Mouse (Mus musculus) monocyte, adult 2 months (primary cell): Measurements from ENCODE around the gene Ttc32.
A peak's percentile ranks its signal among the peaks of the same experiment; 100 is the strongest.
"Not testable (repeated sequence)": the region's sequence is repeated elsewhere in the genome, so short reads cannot be mapped to it uniquely, and the experiment has no call there.

Experiments
- DNase-seq, 2 experiments: peaks; one replicate each; pipeline ENCODE4 v3.0.0; 2022; ENCODE audit warnings: low spot score in 2 of 2, low read depth in 1 of 2

Gene Ttc32

DNA sequence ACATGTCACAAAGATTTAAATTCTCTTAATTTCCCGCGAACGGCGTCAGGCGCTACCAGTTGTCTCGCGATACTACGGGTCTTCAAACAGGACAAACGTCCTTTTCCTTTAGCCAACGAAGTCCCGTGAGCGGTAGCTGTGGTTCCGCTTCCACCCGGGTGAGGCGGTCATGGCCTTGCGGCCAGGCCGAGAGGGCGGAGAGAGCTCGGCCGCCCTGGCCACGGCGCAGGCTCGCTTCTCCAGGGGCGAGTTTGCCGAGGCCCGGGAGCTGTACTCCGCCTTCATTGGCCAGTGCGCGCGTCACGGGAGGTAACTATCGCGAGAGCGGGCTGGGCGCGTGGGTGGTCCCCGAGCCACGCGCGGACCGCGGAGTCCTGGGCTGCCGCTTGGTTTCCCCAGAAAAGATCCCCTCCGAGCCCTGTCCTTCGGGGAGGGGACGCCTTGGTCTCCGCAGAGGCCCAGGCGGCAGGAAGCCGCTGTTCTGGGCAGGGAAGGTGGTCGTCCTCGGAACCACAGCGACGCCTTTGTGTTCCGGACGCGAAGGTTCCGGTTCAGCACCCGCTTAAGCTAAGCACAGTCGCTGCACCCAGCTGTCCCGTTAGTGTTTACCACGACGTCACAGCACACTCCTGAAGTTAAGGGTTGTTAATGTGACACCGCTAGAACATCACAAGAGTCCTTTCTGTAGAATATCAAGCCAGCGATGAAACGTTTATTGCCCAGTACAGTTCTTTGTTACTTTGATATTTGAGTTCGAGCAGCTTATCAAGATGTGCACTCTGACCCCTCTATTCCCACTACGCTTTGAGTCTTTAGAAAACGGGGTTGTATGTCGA is at the start of gene Ttc32:
Ttc32 (plus strand) TSS at position 110 of the 836 bp plus-strand sequence.
- peak; percentile 85 to 93 for DNase-seq

DNA sequence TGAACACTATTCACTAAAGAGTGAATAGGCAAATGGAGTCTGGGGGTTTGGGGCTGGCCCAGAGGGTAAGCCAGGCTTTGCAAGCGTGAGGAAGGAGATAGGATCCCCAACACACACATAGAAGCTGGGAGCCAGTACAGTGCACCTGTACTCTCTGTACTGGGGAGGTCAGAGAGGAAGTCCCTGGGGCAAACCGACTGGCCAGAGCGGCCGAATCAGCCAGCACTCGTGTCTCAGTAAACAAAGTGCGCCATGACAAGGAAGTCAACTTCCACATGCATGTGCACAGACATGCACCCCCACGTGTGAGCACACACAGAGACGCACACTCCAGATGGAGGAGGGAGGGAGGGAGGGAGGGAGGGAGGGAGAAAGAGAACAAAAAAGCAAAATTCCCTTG is 36.6 kb upstream of the Ttc32 start:
- DNase-seq, result no peak

DNA sequence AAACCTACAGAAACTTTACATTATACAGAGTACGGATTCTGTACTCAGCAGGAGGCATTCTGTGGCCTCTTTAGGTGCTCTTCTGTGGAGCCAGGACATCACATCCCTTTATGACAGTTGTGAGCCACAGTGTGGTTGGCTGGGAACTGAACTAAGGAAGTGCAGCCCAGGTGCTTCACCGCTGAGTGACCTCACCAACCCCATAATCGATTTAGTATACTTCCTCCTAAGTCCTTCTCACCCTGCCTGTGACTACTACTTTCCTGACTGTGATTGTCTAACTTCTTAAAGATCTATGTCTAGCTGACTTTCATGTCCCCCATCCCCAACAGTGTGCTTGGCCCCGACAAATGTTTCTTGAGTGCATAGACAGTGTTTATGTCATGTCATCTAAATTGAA is 31.5 kb upstream of the Ttc32 start:
- no peak for DNase-seq

DNA sequence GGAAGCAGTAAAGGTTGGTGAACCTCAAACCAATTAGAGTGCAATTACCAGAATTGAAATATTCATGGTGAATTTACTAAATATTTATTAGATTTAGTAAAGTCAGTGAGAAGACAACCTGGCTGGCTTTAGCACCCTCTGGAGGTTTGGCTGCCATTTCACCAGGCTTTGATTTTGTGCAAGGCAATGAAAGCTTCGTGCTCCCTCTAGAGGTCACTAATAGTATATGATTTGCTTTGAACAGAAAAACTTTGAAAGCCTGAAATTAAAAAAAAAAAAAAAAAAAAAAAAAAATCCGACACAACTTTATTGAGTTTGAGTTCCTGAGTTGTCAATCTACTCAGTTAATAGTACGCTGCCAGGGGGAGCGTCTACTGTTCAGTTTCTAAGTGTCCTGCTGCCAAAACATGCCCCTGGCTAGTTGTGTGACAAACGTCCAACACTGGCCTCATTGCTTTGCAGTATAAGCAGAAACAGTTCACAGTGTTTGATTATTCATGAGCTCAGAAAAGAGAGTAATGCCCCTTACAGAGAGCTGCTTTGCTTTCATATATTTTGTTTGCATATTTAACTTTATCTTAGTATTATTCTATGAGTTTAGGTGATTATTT is 27.7 kb upstream of the Ttc32 start:
- peak in 1 of 2 experiments; percentile 9 for DNase-seq

DNA sequence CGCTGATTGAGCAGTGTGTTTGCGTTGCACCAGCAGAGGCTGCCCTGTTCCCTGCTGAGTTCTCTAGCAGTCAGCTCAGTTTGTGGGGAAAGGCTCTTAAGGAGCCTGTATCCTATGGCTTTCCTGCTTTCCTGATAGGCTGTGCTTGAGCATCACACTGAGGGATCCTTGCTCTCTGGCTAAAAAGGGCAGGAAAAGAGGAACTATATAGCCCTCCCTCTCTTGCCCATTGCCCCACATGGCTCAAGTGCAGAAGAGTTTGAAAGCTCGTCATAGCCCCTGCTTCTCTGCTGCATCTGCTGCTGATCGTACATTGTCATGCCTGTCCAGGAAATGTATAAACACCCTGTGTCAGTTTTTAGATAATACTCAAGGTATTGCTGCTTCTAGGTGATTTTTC is 22.7 kb upstream of the Ttc32 start:
- DNase-seq, result no peak

DNA sequence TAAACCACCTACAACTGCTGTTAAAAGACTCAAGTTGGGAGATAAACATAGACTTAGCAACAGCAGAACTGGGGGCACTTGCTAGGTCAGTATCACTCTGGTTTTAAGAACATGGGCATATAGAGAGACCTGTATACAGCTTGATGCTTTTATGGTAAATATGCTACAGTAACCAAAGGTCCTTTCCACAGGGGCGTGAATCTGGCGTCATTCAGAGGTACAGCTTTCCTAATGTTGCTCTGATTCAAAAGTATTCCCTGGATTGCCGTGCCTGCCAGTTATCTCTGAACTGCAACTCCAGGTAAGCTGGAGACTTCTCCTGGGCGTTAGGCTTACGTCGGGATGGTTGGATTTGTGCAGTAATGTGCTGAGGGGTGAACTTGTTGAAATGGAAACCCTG is 22.0 kb upstream of the Ttc32 start:
- no peak for DNase-seq

DNA sequence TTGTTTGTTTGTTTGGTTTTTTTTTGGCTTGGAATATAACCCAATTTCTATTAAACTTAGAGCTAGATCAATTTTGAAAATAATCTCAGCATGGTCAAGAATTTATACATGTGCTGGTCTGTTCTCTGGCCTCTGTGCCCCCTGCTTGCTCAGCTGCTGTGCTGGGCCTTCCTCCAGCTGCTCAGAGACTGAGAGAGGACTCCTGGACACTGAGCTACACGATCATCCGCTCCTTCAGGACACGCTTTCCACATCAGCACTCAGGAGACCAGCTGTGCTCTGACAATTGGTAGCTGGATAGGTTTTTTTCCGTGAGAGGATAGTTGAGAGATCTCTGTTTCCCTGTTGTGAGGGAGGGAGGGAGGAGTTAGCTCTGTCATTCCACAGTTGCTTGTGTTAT is 19.5 kb upstream of the Ttc32 start:
- no peak for DNase-seq

DNA sequence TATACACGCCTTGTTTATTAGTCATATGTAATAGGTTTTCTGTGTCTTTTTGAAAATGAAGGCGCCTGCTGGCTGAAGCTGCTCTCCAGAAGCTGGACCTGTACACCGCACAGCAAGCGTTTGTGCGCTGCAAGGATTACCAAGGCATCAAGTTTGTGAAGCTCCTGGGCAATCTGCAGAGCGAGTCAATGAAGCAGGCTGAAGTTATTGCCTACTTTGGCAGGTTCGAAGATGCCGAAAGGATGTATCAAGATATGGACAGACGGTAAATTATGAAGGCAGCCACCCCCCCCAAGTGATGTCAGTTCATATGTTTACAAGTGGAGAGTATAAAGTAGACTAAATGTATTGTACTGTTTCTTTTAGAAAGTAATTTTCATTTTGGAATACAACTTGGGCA is 13.4 kb upstream of the Ttc32 start:
- DNase-seq, result no peak

DNA sequence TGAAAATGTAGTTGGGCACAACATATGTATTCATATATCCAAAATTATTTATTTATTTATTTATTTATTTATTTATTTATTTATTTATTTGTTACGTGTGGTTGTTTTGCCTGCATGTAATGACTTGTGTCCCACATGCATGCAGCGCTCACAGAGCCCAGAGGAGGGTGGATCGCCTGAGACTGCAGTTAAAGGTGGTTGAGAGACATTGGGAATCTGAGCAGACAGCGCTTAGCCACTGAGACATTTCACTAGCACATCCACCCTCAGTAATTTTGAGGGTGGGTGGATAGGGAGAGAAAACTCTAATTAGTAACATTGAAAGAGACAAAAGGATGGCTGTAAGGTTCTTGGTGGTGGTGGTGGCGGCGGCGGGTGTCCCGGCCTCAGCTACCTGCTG is 9.4 kb upstream of the Ttc32 start:
- no peak for DNase-seq

DNA sequence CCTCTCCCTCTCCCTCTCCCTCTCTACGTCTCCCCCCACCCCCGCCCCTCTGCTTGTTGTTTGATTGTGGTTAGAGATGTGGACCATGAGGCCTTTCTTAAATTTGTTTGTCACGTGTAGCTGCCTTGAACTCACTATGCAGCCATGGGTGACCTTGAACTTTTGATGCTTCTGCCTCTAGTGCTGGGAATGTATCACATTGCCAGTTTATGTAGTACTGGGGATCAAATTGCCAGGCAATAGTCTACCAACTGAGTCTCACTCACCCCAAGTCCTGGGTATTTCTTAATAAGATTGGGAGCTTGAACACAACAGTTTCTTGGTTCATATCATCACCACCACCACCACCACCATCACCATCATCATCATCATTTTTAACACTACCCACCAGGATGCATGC is 8.8 kb upstream of the Ttc32 start:
- no peak for DNase-seq

DNA sequence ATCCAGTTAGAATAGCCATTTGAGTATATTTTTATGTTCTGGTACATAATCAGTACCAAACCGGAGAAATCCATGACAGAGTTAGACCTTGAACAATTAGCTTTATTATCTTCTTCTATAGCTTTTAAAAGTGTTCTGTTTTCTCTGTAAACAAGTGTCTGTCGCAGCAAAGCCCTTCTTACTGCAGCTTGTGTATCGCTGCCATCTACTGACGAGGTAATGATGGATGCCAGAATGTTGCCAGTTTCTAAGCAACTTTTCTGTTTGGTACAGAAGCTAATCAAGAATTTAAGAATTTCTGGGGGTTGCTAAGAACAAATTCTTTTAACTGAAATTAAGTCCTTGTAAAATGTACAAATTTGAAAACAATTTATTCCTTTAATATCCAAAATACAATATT is 6.8 kb upstream of the Ttc32 start:
- no peak for DNase-seq

DNA sequence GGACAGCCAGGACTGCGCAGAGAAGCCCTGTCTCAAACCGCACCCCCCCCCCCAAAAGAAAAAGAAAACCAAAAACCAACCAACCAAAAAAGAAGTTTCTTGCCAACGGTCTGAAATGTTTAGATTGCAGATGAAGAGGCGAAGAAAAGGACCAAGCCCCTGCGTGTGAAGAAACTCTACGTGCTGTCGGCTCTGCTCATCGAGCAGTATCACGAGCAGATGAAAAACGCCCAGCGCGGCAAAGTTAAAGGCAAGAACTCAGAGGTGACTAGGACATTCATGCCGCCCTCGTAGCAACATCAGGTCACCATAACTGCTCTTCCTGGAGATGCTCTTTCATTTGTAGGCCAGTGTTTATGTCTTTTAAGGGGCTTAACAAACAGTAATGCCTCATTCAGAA is 5.7 kb upstream of the Ttc32 start:
- no peak for DNase-seq

DNA sequence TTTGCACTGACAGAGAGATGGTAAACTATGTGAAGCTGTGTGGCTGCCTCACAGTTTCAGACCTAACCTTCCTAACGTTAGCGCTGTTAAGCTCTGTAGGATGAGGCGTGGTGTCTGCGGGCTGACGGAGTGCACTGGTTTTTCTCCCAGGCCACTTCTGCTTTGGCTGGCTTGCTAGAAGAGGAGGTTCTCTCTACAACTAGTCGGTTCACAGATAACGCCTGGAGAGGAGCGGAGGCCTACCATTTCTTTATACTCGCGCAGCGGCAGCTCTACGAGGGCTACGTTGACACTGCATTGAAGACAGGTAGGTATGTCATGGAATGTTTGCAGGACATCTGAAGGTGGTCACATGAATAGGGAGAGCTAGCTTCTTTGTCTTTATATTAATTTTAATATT is 5.1 kb upstream of the Ttc32 start:
- no peak for DNase-seq

DNA sequence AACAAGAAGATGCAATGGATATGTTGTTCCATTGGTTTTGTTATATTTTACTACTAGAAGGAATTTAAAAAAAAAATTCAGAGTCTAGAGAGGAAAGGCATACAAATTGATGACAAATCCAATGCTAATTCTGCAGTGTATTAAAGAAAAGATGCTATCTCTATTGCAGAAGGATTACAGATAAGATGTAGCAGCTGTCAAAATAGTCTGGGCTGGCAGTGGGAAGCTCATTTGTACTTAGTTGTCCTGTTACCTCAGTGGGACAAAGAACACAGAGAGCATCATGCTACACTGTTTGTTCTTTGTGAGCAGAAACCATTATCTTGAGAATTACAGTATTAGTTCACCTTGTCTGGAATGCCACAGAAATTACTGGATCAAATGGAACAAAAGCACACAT is 3.0 kb upstream of the Ttc32 start:
- no peak for DNase-seq

DNA sequence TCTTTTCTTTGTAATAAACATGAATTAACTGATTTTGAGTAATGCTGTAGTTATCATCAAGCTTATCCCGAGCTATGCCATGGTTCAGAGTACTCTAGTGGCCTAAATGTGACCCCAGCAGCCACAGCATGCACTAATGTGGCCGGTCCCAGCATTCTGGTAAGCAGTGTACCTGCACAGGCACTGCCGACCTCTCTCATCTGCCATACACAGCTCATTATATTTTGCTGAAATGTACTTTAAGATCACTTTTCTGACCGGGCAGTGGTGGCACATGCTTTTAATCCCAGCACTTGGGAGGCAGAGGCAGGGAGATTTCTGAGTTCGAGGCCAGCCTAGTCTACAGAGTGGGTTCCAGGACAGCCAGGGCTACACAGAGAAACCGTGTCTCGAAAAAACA is 981 bp upstream of the Ttc32 start:
- not testable (repeated sequence) for DNase-seq

DNA sequence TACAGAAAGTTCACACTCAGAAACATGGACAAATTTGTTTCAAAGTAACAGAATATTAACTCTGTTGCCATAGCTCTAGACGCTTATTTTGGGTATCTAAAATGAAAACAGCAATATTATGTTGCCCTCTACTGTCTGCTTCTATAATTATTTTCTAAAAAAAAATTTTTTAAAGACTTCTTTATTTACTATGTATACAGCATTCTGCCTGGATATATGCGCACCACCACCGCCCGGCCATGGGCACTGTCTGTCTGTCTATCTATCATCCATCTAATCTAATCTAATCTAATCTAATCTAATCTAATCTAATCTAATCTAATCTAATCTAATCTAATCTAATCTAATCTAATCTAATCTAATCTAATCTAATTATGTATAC is 300 bp upstream of the Ttc32 start:
- no peak for DNase-seq

DNA sequence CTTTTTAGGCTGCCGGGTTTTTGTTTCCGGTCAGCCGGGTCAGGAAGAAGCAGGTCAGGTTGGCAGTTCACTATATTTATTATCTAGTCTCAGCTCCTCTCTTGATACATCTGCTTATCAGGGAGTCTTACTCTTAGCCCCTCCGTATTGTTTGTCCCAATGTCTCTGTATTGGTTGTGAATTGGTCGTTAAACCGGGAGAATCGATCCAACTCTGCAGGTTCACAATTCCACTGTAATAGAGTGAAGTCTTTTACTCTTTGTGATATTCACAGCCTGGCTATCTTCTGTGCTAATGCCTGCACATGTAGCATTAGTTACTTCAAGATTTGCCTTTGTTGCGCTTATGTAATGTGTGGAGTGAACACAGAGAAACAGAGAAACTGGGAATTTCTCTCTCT is 1.4 kb downstream of the Ttc32 start:
- no peak for DNase-seq

DNA sequence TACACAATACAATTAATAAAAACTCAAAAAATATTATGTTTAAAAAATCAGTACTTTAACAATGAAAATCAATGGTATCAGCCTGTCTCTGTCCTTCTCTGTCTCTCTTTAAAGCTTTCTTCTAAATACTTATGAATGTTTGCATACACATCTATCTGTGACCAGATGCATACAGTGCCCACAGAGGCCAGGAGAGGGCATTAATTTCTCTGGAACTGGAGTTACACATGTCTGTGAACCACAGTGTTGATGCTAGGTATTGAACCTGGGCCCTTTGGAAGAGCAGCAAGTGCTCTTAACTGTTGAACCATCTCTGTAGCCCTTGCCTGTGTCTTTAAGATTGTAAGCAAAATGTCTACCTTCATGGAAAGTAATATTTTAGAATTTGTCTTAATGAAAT is 3.3 kb downstream of the Ttc32 start:
- no peak for DNase-seq

DNA sequence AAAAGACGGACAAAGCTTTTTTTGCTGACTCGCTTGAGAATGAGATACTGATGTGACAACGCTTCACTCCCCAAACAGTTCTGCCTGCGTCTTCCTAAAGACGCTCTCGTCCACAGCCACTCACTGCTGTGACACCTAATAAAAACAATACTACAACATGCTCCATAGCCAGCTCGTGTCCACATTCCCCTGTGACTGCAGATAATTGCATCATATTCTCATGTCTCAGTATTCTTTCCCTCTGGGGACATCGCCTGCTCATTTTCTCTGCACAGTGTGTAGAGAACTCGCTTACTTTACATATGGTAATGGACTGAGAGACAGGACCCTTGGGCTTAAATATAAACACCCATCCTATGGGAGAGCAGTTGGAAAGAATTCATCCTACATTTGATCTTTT is 6.6 kb downstream of the Ttc32 start:
- no peak for DNase-seq

DNA sequence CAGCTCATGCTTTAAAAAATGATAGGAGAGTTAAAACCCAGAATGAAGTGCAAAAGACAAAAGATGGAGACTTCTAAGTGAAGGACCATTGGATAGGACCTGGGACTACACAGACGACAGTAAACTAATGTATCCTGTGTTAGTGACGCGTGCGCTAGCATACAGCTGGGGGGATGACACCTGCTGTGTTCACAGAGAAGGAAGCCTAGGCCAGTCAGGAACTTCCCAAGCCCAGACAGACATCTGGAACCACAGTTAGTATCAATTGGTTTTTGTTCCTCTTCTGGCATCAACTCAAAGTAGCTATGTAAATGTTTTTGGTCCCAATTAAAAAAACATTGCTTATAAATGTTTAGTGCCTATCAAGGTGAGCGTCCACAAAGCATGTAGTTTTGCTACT is 10.4 kb downstream of the Ttc32 start:
- no peak for DNase-seq

DNA sequence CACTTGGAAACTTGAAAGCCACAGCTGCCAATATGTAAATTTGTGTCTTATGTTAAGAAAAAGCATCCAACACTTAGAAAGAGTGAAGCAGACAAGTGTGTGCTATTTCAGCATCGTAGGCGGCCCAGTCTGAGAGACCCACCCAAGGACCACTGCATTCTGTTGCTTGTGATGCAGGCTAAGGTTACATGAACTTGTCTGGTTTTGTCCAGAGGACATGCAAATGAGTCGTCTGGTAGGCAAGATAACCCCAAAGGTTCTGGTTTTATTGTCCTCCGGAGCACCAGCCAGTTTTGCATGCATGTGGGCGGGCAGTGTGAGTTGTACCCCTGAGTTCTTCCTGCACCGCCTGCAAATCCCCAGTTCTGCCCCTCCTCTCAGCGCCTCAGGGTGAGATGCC is 10.9 kb downstream of the Ttc32 start:
- DNase-seq, result no peak

DNA sequence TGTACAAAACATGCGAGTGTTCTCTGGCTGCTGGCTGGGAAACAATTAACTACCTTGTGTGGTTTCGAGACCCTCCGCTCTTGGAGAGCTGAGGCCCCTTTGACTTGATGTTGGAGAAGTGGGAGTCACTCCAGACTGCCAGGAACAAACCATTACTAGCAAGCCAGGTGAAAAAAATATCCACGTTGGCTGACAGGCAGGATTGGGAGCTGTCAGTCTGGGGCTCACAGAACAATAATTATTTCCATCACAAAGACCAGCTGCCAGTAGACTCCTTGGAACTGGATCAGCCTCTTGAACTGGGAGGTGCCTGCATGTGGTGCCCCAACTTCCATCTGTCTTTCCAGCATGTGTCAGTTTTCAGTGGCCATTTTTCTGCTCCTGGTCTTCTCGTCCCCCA is 12.5 kb downstream of the Ttc32 start:
- no peak for DNase-seq

DNA sequence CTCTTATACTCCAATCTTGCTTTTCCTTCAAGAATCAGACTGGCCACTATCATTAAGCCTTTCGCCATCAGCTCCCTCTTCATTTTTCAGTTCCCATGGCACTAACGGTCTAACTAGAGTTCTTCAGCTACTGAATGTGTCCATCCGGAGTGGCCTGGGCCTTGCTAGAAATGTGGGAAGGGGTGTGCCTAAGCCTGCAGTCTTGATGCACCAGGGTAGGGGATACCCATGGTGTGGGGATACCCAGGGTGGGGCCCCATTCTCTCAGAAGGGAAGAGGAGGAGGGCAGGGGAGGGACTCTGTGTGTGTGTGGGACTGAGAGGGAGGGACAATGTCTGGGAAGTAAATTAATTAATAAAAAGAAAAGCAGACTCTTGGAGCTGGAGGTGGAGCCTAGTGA is 13.0 kb downstream of the Ttc32 start:
- no peak for DNase-seq
